Mouse (Mus musculus): Measurements from ENCODE around the gene Galr2. TPM values are rescaled to one million over a fixed set of nuclear protein-coding genes. Genes with fewer than 3 reads are reported as not detected.

Gene Galr2
- polyA plus RNA-seq, 1 experiment, result 0.59 TPM

- H3K27ac ChIP-seq (ENCODE audit: control insufficient read depth, insufficient read depth, low read depth, low read length), result no peak overlapping the region
- H3K36me3 ChIP-seq (ENCODE audit: control insufficient read depth, insufficient read depth, low read length), result peaks cover 2% of the 10 kb centered on the region; the same call in 1 of the 2 replicates
- H3K4me3 ChIP-seq (ENCODE audit: control insufficient read depth, low read depth, low read length), result no peak overlapping the region
- TF ChIP-seq POLR2A (IDR thresholded peaks at IDR 0.05; ENCODE audit: control insufficient read depth, low read depth, low read length), result no peak
- no peak for TF ChIP-seq CTCF (IDR thresholded peaks at IDR 0.05; ENCODE audit: control insufficient read depth, insufficient read depth, insufficient replicate concordance, low read depth, low read length)
- H3K27me3 ChIP-seq (ENCODE audit: control insufficient read depth, insufficient read depth, low read length), result no peaks in the 10 kb centered on the region
- peaks cover 6% of the 10 kb centered on the region for H3K4me1 ChIP-seq (ENCODE audit: control insufficient read depth, insufficient read depth, low read length)
These were observed 3.2 kb downstream of the Galr2 start for GRCm38 (mm10) chr11:116283982-116284381.

DNA sequence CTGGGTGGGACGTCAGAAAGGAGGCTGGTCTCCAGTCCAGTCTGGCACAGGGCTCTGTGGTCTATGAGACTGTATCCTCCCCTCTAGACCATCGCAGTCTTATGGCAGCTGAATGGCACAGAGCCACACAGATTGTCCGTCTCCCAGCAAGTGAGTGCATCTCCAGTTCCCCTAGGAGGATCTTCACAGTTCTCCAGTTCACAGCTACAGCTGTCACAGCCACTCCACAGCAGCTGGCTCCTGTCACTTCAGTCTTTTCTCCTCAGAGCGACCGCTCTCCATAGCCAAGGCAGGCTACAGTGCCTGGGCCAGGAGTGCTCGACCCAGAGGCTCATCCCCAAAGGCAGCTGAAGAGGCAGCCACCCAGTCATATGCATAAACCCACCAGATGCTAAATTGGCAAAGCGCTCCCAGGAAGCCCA is 5.0 kb downstream of the Galr2 start:
- Histone ChIP-seq H3K27me3 (ENCODE audit: control insufficient read depth, insufficient read depth, low read length) (no peaks in the 10 kb centered on the region), H3K36me3 (ENCODE audit: control insufficient read depth, insufficient read depth, low read length) (peaks cover 2% of the 10 kb centered on the region), H3K27ac (ENCODE audit: control insufficient read depth, insufficient read depth, low read depth, low read length) (no peak overlapping the region), H3K4me3 (ENCODE audit: control insufficient read depth, low read depth, low read length) (no peak overlapping the region), H3K4me1 (ENCODE audit: control insufficient read depth, insufficient read depth, low read length) (peaks cover 6% of the 10 kb centered on the region)
- TF ChIP-seq POLR2A (IDR thresholded peaks at IDR 0.05; ENCODE audit: control insufficient read depth, low read depth, low read length), result no peak
- TF ChIP-seq CTCF (IDR thresholded peaks at IDR 0.05; ENCODE audit: control insufficient read depth, insufficient read depth, insufficient replicate concordance, low read depth, low read length), result no peak

DNA sequence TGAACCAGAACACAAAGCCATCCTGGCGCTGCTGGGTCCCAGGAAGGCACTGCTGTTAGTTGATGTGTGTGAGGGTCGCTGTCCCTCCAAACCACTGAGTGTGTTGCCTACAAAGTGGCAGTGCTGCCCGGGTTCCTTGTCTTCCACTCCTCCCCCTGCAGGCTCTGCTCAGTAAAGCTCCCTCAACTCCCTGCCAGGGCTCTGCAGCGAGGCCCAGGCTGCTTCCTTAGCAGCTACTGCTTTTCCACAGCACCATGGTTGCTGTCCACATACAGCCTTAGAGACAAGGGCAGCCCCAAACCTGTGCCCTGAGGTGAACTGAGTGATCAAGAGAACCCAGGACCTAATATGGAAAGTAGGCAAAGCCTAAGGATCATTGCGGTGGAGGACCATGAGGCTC is 6.6 kb downstream of the Galr2 start:
- H3K4me3 ChIP-seq (ENCODE audit: control insufficient read depth, low read depth, low read length), result no peak overlapping the region
- H3K27ac ChIP-seq (ENCODE audit: control insufficient read depth, insufficient read depth, low read depth, low read length), result no peak overlapping the region

DNA sequence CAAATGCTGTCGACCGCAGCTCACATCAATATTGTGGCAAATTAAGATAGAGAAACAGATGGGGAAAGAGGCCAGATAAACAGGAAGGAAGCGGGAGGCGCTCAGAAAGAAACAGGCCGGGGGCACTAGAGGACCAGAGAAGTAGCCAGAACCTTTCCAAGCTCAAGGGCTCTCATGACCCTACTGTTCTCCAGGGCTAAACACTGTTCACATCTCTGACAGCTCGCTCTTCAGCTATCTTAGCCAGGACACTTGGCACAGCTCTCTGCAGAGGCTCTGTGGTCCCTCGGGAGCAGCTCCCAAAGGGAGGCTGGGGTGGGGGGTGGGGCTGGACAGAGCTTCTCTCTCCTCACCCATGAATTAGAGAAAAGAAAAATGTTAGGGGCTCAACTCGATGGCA is 9.8 kb downstream of the Galr2 start:
- Histone ChIP-seq H3K27me3 (ENCODE audit: control insufficient read depth, insufficient read depth, low read length) (no peaks in the 10 kb centered on the region), H3K27ac (ENCODE audit: control insufficient read depth, insufficient read depth, low read depth, low read length) (no peak overlapping the region), H3K4me3 (ENCODE audit: control insufficient read depth, low read depth, low read length) (no peak overlapping the region), H3K4me1 (ENCODE audit: control insufficient read depth, insufficient read depth, low read length) (no peaks in the 10 kb centered on the region), H3K36me3 (ENCODE audit: control insufficient read depth, insufficient read depth, low read length) (peaks cover 3% of the 10 kb centered on the region)
- TF ChIP-seq POLR2A (IDR thresholded peaks at IDR 0.05; ENCODE audit: control insufficient read depth, low read depth, low read length), result no peak
- no peak for TF ChIP-seq CTCF (IDR thresholded peaks at IDR 0.05; ENCODE audit: control insufficient read depth, insufficient read depth, insufficient replicate concordance, low read depth, low read length)

More for the DNA sequence above, 6.6 kb downstream of the Galr2 start:
- TF ChIP-seq POLR2A (IDR thresholded peaks at IDR 0.05; ENCODE audit: control insufficient read depth, low read depth, low read length), result no peak
- TF ChIP-seq CTCF (IDR thresholded peaks at IDR 0.05; ENCODE audit: control insufficient read depth, insufficient read depth, insufficient replicate concordance, low read depth, low read length), result no peak
- H3K4me1 ChIP-seq (ENCODE audit: control insufficient read depth, insufficient read depth, low read length), result peaks cover 6% of the 10 kb centered on the region
- peaks cover 2% of the 10 kb centered on the region for H3K36me3 ChIP-seq (ENCODE audit: control insufficient read depth, insufficient read depth, low read length)
- no peaks in the 10 kb centered on the region for H3K27me3 ChIP-seq (ENCODE audit: control insufficient read depth, insufficient read depth, low read length)

DNA sequence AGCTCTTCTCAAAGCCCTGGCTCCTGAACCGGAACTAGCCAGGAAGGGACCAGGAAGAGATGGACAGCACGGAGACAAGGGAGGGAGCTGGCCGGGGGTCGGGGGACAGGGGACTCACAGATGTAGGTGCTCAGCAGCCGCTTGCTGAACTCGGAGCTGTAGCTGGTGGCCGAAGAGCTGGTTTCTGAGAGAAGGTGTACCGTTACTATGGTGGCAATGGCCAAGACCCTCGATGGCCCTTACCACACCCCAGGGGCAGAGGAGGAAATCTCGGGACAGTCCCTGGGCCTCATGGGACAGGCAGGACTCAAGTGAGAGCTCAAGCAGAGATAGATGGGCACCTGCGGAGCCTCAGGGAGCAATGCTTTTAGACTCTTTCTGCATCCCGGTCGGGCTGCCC is 11.7 kb downstream of the Galr2 start:
- peaks cover 3% of the 10 kb centered on the region for H3K36me3 ChIP-seq (ENCODE audit: control insufficient read depth, insufficient read depth, low read length)

GRCm38 (mm10) chr11:116293538-116294137 is 12.9 kb downstream of the Galr2 start:
- Histone ChIP-seq H3K27me3 (ENCODE audit: control insufficient read depth, insufficient read depth, low read length) (no peaks in the 10 kb centered on the region), H3K4me1 (ENCODE audit: control insufficient read depth, insufficient read depth, low read length) (no peaks in the 10 kb centered on the region; the same call in 1 of the 2 replicates), H3K4me3 (ENCODE audit: control insufficient read depth, low read depth, low read length) (no peak overlapping the region), H3K27ac (ENCODE audit: control insufficient read depth, insufficient read depth, low read depth, low read length) (no peak overlapping the region), H3K36me3 (ENCODE audit: control insufficient read depth, insufficient read depth, low read length) (peaks cover 1% of the 10 kb centered on the region)
- TF ChIP-seq POLR2A (IDR thresholded peaks at IDR 0.05; ENCODE audit: control insufficient read depth, low read depth, low read length) (no peak), CTCF (IDR thresholded peaks at IDR 0.05; ENCODE audit: control insufficient read depth, insufficient read depth, insufficient replicate concordance, low read depth, low read length) (no peak)

More for the DNA sequence above, 11.7 kb downstream of the Galr2 start:
- H3K27me3 ChIP-seq (ENCODE audit: control insufficient read depth, insufficient read depth, low read length), result no peaks in the 10 kb centered on the region
- no peaks in the 10 kb centered on the region; the same call in 1 of the 2 replicates for H3K4me1 ChIP-seq (ENCODE audit: control insufficient read depth, insufficient read depth, low read length)
- TF ChIP-seq CTCF (IDR thresholded peaks at IDR 0.05; ENCODE audit: control insufficient read depth, insufficient read depth, insufficient replicate concordance, low read depth, low read length) (no peak), POLR2A (IDR thresholded peaks at IDR 0.05; ENCODE audit: control insufficient read depth, low read depth, low read length) (no peak)
- H3K27ac ChIP-seq (ENCODE audit: control insufficient read depth, insufficient read depth, low read depth, low read length), result no peak overlapping the region
- no peak overlapping the region for H3K4me3 ChIP-seq (ENCODE audit: control insufficient read depth, low read depth, low read length)

GRCm38 (mm10) chr11:116294319-116294718 is 13.6 kb downstream of the Galr2 start:
- Histone ChIP-seq H3K36me3 (ENCODE audit: control insufficient read depth, insufficient read depth, low read length) (peaks cover 1% of the 10 kb centered on the region), H3K4me1 (ENCODE audit: control insufficient read depth, insufficient read depth, low read length) (no peaks in the 10 kb centered on the region; the same call in 1 of the 2 replicates), H3K4me3 (ENCODE audit: control insufficient read depth, low read depth, low read length) (no peak overlapping the region), H3K27me3 (ENCODE audit: control insufficient read depth, insufficient read depth, low read length) (no peaks in the 10 kb centered on the region), H3K27ac (ENCODE audit: control insufficient read depth, insufficient read depth, low read depth, low read length) (no peak overlapping the region)
- no peak for TF ChIP-seq POLR2A (IDR thresholded peaks at IDR 0.05; ENCODE audit: control insufficient read depth, low read depth, low read length)
- peak; percentile 35; the same call in 1 of the 2 replicates for TF ChIP-seq CTCF (IDR thresholded peaks at IDR 0.05; ENCODE audit: control insufficient read depth, insufficient read depth, insufficient replicate concordance, low read depth, low read length)
